Mouse (Mus musculus) forebrain, embryonic 10.5 days (tissue): Measurements from ENCODE around the gene Tbc1d25. TPM values are rescaled to one million over a fixed set of nuclear protein-coding genes. Genes with fewer than 3 reads are reported as not detected.

Source experiments
- DNase-seq: peaks from one replicate; pipeline ENCODE4 v3.0.0-alpha.2; 2017; ENCODE audit warnings: low spot score; ENCODE audit errors: extremely low spot score
- H3K27ac ChIP-seq: fragments of 300-500 bp; sonication (generic); 2 replicates; pipeline ENCODE4 v1.5.1; 2016; ENCODE audit warnings: mild to moderate bottlenecking
- H3K27me3 ChIP-seq: fragments of 300-500 bp; sonication (generic); 2 replicates; pipeline ENCODE4 v1.6.1; 2016; ENCODE audit warnings: mild to moderate bottlenecking; ENCODE audit not compliant: poor library complexity, severe bottlenecking
- H3K36me3 ChIP-seq: fragments of 300-500 bp; sonication (generic); replicated peaks from 2 replicates; pipeline ENCODE4 v1.6.1; 2016; ENCODE audit warnings: mild to moderate bottlenecking, moderate library complexity
- H3K4me1 ChIP-seq: fragments of 300-500 bp; sonication (generic); 2 replicates; pipeline ENCODE4 v1.6.1; 2016
- H3K4me3 ChIP-seq: fragments of 300-500 bp; sonication (generic); 2 replicates; pipeline ENCODE4 v1.5.1; 2016; ENCODE audit warnings: mild to moderate bottlenecking, moderate library complexity
- H3K9me3 ChIP-seq: fragments of 300-500 bp; sonication (generic); 2 replicates; pipeline ENCODE4 v1.6.1; 2016; ENCODE audit warnings: mild to moderate bottlenecking, moderate library complexity
- WGBS: fragments of 180-500 bp; shearing (Covaris S2); methylation state at CpG from one replicate; pipeline ENCODE4 v1.1.7; 2016; 5-methylcytosine and 5-hydroxymethylcytosine counted together
- polyA plus RNA-seq: library from polyadenylated mRNA; unstranded; fragments of >200 nt; fragmentation: Nextera tagmentation; extraction: Ambion mirVana; gene quantifications from 2 replicates; pipeline ENCODE4 v1.2.1, GENCODE M21; 2016

The Tbc1d25 gene
- polyA plus RNA-seq, 1 experiment from 2014 or later, result 10.4 TPM

GRCm38 (mm10) chrX:8167716-8168647 is 8.0 kb downstream of the Tbc1d25 start:
- DNase-seq, result no peak
- WGBS, result 93% methylated on average over 8 of the region's 10 CpGs
- H3K27ac ChIP-seq, result no peak overlapping the region
- peaks cover 21% of the 10 kb centered on the region for H3K36me3 ChIP-seq
- no peaks in the 10 kb centered on the region for H3K9me3 ChIP-seq
- no peaks in the 10 kb centered on the region for H3K4me1 ChIP-seq
- no peaks in the 10 kb centered on the region for H3K27me3 ChIP-seq
- H3K4me3 ChIP-seq, result no peak overlapping the region

GRCm38 (mm10) chrX:8164471-8164870 is 11.5 kb downstream of the Tbc1d25 start:
- WGBS, result 93% methylated on average over 4 of the region's 4 CpGs
- no peak overlapping the region for H3K4me3 ChIP-seq
- H3K4me1 ChIP-seq, result no peaks in the 10 kb centered on the region
- no peaks in the 10 kb centered on the region for H3K9me3 ChIP-seq
- 0 out of 2 replicates have a peak, but pooled peaks cover 2% of the 10 kb centered on the region for H3K36me3 ChIP-seq
- H3K27me3 ChIP-seq, result no peaks in the 10 kb centered on the region
- no peak for DNase-seq
- no peak overlapping the region for H3K27ac ChIP-seq

- DNase-seq, result no peak
- no peak overlapping the region for H3K4me3 ChIP-seq
- H3K4me1 ChIP-seq, result no peaks in the 10 kb centered on the region
- 90% methylated on average over 5 of the region's 5 CpGs for WGBS
- H3K36me3 ChIP-seq, result 0 out of 2 replicates have a peak, but pooled peaks cover 2% of the 10 kb centered on the region
- no peaks in the 10 kb centered on the region for H3K9me3 ChIP-seq
- H3K27me3 ChIP-seq, result no peaks in the 10 kb centered on the region
- H3K27ac ChIP-seq, result no peak overlapping the region
Measured at GRCm38 (mm10) chrX:8163076-8163475, 12.9 kb downstream of the Tbc1d25 start.

- peak; percentile 81 for DNase-seq
- WGBS, result 21% methylated on average over 53 of the region's 65 CpGs
- H3K27ac ChIP-seq, result peak within 1 kb of the TSS; percentile 94
- H3K9me3 ChIP-seq, result peaks cover 7% of the 10 kb centered on the region; the same call in 1 of the 2 replicates
- H3K27me3 ChIP-seq, result no peaks in the 10 kb centered on the region
- peaks cover 38% of the 10 kb centered on the region for H3K36me3 ChIP-seq
- peaks cover 16% of the 10 kb centered on the region for H3K4me1 ChIP-seq
- H3K4me3 ChIP-seq, result peak within 1 kb of the TSS; percentile 65
Measured at GRCm38 (mm10) chrX:8145153-8145991, 30.6 kb downstream of the Tbc1d25 start, which contains the start of gene Rbm3. Rbm3 (minus strand) TSS chrX:8145880.

GRCm38 (mm10) chrX:8143750-8144149 is 32.2 kb downstream of the Tbc1d25 start:
- Histone ChIP-seq H3K4me3 (peak overlapping the region; percentile 65), H3K27me3 (no peaks in the 10 kb centered on the region), H3K9me3 (peaks cover 7% of the 10 kb centered on the region; the same call in 1 of the 2 replicates), H3K4me1 (peaks cover 16% of the 10 kb centered on the region), H3K27ac (peak overlapping the region; percentile 94), H3K36me3 (peaks cover 54% of the 10 kb centered on the region)
- WGBS, result 78% methylated on average over 7 of the region's 7 CpGs
- no peak for DNase-seq

- Histone ChIP-seq H3K27me3 (no peaks in the 10 kb centered on the region), H3K4me1 (peaks cover 16% of the 10 kb centered on the region), H3K27ac (no peak overlapping the region), H3K9me3 (peaks cover 7% of the 10 kb centered on the region; the same call in 1 of the 2 replicates), H3K36me3 (peaks cover 62% of the 10 kb centered on the region), H3K4me3 (peak overlapping the region; percentile 65; the same call in 1 of the 2 replicates)
- DNase-seq, result no peak
- WGBS, result 94% methylated on average over 7 of the region's 7 CpGs
Measured at GRCm38 (mm10) chrX:8142948-8143347, 33.0 kb downstream of the Tbc1d25 start.

- WGBS, result 78% methylated on average over 3 of the region's 3 CpGs
- Histone ChIP-seq H3K9me3 (peaks cover 7% of the 10 kb centered on the region; the same call in 1 of the 2 replicates), H3K4me1 (peaks cover 14% of the 10 kb centered on the region), H3K4me3 (no peak overlapping the region), H3K36me3 (peaks cover 67% of the 10 kb centered on the region), H3K27me3 (no peaks in the 10 kb centered on the region), H3K27ac (no peak overlapping the region)
- no peak for DNase-seq
Measured at GRCm38 (mm10) chrX:8141058-8141457, 34.9 kb downstream of the Tbc1d25 start.

- Histone ChIP-seq H3K4me3 (no peak overlapping the region), H3K9me3 (peaks cover 4% of the 10 kb centered on the region; the same call in 1 of the 2 replicates), H3K27me3 (no peaks in the 10 kb centered on the region), H3K4me1 (peaks cover 14% of the 10 kb centered on the region), H3K27ac (no peak overlapping the region), H3K36me3 (peaks cover 67% of the 10 kb centered on the region)
- no peak for DNase-seq
- 94% methylated on average over 2 of the region's 2 CpGs for WGBS
Measured at GRCm38 (mm10) chrX:8140446-8140845, 35.5 kb downstream of the Tbc1d25 start.

- H3K36me3 ChIP-seq, result peaks cover 64% of the 10 kb centered on the region
Measured at GRCm38 (mm10) chrX:8139480-8139879, 36.5 kb downstream of the Tbc1d25 start.

GRCm38 (mm10) chrX:8135886-8136285 is 40.1 kb downstream of the Tbc1d25 start:
- WGBS, result 44% methylated on average over 2 of the region's 2 CpGs
- H3K27me3 ChIP-seq, result no peaks in the 10 kb centered on the region
- H3K27ac ChIP-seq, result no peak overlapping the region
- no peak for DNase-seq
- no peak overlapping the region for H3K4me3 ChIP-seq
- H3K4me1 ChIP-seq, result peaks cover 6% of the 10 kb centered on the region
- H3K9me3 ChIP-seq, result no peaks in the 10 kb centered on the region
- peaks cover 36% of the 10 kb centered on the region for H3K36me3 ChIP-seq

More at GRCm38 (mm10) chrX:8139480-8139879, 36.5 kb downstream of the Tbc1d25 start:
- no peak overlapping the region for H3K4me3 ChIP-seq
- DNase-seq, result no peak
- no peak overlapping the region for H3K27ac ChIP-seq
- no peaks in the 10 kb centered on the region for H3K27me3 ChIP-seq
- 78% methylated on average over 1 of the region's 1 CpGs for WGBS
- H3K4me1 ChIP-seq, result peaks cover 14% of the 10 kb centered on the region
- H3K9me3 ChIP-seq, result peaks cover 4% of the 10 kb centered on the region; the same call in 1 of the 2 replicates

GRCm38 (mm10) chrX:8132017-8132976 is 43.7 kb downstream of the Tbc1d25 start, which contains the start of gene Wdr13:
Wdr13 (minus strand) TSS chrX:8132892.
- Histone ChIP-seq H3K9me3 (0 out of 2 replicates have a peak, but pooled peaks cover 3% of the 10 kb centered on the region), H3K4me1 (peaks cover 6% of the 10 kb centered on the region), H3K27ac (peak within 1 kb of the TSS; percentile 90), H3K4me3 (peak within 1 kb of the TSS; percentile 64), H3K36me3 (peaks cover 27% of the 10 kb centered on the region), H3K27me3 (no peaks in the 10 kb centered on the region)
- DNase-seq, result peak; percentile 84
- WGBS, result 12% methylated on average over 39 of the region's 40 CpGs
